Comparison of ENCODE assay signal across 12 mouse cellular contexts in the genomic region with DNA sequence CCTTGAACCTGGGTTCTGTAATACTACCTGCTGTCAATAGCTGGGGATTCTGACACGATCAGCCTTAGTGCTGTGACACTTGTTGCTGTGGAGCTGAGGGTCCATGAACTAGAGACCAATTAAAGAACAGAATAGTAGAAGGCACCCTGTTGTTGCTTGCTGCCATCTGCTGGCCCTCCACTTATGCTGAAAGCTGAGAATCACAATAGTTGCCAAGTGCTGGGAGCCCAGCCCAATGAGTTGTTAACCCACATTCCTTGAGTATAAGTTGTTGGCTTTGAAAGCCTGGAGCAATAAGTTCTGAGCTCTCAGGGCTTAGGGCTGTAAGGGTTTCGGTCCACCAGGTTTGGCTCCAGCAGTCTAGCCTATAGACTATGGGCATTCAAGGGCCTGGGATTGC.
DNase-seq lines count a peak whose midpoint lies in the region; ATAC-seq and TF ChIP-seq lines count a peak whose summit lies in the region.
"Had no signal": no experiment of that assay in that cellular context is flagged by ENCODE, and none has a peak within 500 bp of the region (broad histone marks: within the 10 kb centered on the region; RNA-seq: fewer than 3 reads in every experiment).

No protein-coding gene starts in this region.

- ATAC-seq in heart, embryonic 11.5 days (replicated peaks; ENCODE audit: insufficient number of reproducible peaks, low FRiP score, low TSS enrichment): no peak
- ATAC-seq in midbrain, embryonic 14.5 days (ENCODE audit: low FRiP score, low TSS enrichment): no peak

- intact Hi-C loops in heart, adult 2 months (cut with DNase I): loop anchor here (2.0 kb wide), 1 partner anchor 149 kb away; no protein-coding TSS in a partner anchor
- intact Hi-C loops in heart, postnatal 14 days (cut with DNase I): no loop called here

- no peak overlapping the region for H3K27ac ChIP-seq in heart, adult 2 months
- H3K27ac ChIP-seq in heart, embryonic 11.5 days (ENCODE audit: low read depth, low read length): no peak overlapping the region
- no peak overlapping the region for H3K27ac ChIP-seq in cerebellum, adult 2 months (ENCODE audit: insufficient read depth, low read length)
- H3K27ac ChIP-seq in midbrain, embryonic 14.5 days (replicated peaks; ENCODE audit: low read depth, low read length): no peak overlapping the region
- H3K27ac ChIP-seq: hindbrain, embryonic 12.5 days; limb, embryonic 13.5 days had no signal

- TF ChIP-seq POLR2A in heart, adult 2 months (IDR thresholded peaks at IDR 0.05; ENCODE audit: insufficient read depth, low read depth, low read length): no peak
- no peak for TF ChIP-seq POLR2A in cerebellum, adult 2 months (IDR thresholded peaks at IDR 0.05; ENCODE audit: borderline replicate concordance, insufficient read depth, low read length)

- H3K36me3 ChIP-seq in heart, adult 2 months (ENCODE audit: control insufficient read depth, insufficient read depth, low read length): no peaks in the 10 kb centered on the region
- H3K36me3 ChIP-seq in heart, embryonic 11.5 days (ENCODE audit: control insufficient read depth, insufficient read depth, low read length): no peaks in the 10 kb centered on the region
- H3K36me3 ChIP-seq in midbrain, embryonic 14.5 days (ENCODE audit: control insufficient read depth, insufficient read depth, low read length): no peaks in the 10 kb centered on the region
- H3K36me3 ChIP-seq: hindbrain, embryonic 12.5 days; limb, embryonic 13.5 days had no signal

- no peak overlapping the region for H3K4me2 ChIP-seq in heart, embryonic 11.5 days
- no peak overlapping the region for H3K4me2 ChIP-seq in midbrain, embryonic 14.5 days (ENCODE audit: low read length)
- H3K4me2 ChIP-seq: hindbrain, embryonic 12.5 days; limb, embryonic 13.5 days had no signal

- WGBS in heart, adult 2 months: 83% methylated on average over 2 of the region's 2 CpGs
- 80% methylated on average over 2 of the region's 2 CpGs for WGBS in heart, embryonic 11.5 days (ENCODE audit: insufficient replicate concordance)
- WGBS in cerebellum, adult 2 months: 53% methylated on average over 2 of the region's 2 CpGs
- 88% methylated on average over 2 of the region's 2 CpGs for WGBS in midbrain, embryonic 14.5 days

- TF ChIP-seq EP300 in heart, adult 2 months (IDR thresholded peaks at IDR 0.05; ENCODE audit: insufficient read depth, low read depth, low read length): no peak

- H3K27me3 ChIP-seq in heart, adult 2 months (ENCODE audit: control insufficient read depth, insufficient read depth, low read length): no peaks in the 10 kb centered on the region
- no peaks in the 10 kb centered on the region for H3K27me3 ChIP-seq in heart, embryonic 11.5 days (ENCODE audit: control insufficient read depth, insufficient read depth, low read length)
- peaks cover 2% of the 10 kb centered on the region; the same call in 1 of the 2 replicates for H3K27me3 ChIP-seq in cerebellum, adult 2 months (ENCODE audit: control insufficient read depth, insufficient read depth, low read length)
- no peaks in the 10 kb centered on the region for H3K27me3 ChIP-seq in midbrain, embryonic 14.5 days (ENCODE audit: control insufficient read depth, insufficient read depth, low read length)

- no peaks in the 10 kb centered on the region for H3K79me2 ChIP-seq in heart, adult 2 months (replicated peaks; ENCODE audit: control insufficient read depth, insufficient read depth, low read length)

- no peaks in the 10 kb centered on the region for H3K4me1 ChIP-seq in heart, adult 2 months (ENCODE audit: control insufficient read depth, insufficient read depth, low read length)
- 0 out of 2 replicates have a peak, but pooled peaks cover 2% of the 10 kb centered on the region for H3K4me1 ChIP-seq in heart, embryonic 11.5 days (ENCODE audit: control insufficient read depth, insufficient read depth, low read length)
- H3K4me1 ChIP-seq in cerebellum, adult 2 months (ENCODE audit: control insufficient read depth, insufficient read depth, low read length): no peaks in the 10 kb centered on the region
- H3K4me1 ChIP-seq in midbrain, embryonic 14.5 days (ENCODE audit: control insufficient read depth, insufficient read depth, low read length): no peaks in the 10 kb centered on the region
- H3K4me1 ChIP-seq: limb, embryonic 13.5 days had no signal

- H3K9ac ChIP-seq in heart, adult 2 months (ENCODE audit: low read depth, low read length): no peak overlapping the region
- no peak overlapping the region for H3K9ac ChIP-seq in heart, embryonic 11.5 days (ENCODE audit: low read depth, low read length)
- no peak overlapping the region for H3K9ac ChIP-seq in midbrain, embryonic 14.5 days (replicated peaks; ENCODE audit: low read length)
- H3K9ac ChIP-seq: hindbrain, embryonic 12.5 days; limb, embryonic 13.5 days had no signal

- peak; percentile 20 to 38 for DNase-seq in heart, adult 2 months
- peak; percentile 13 to 21 for DNase-seq in right cerebral cortex, adult 2 months (ENCODE audit: low spot score in 2 of 2)
- no peak for DNase-seq in right cerebral cortex, postnatal 4 days
- peak; percentile 15 to 26 for DNase-seq in heart, postnatal 14 days
- peak; percentile 26 for DNase-seq in right cerebral cortex, postnatal 14 days
- no peak for DNase-seq in cerebellum, adult 2 months
- DNase-seq in midbrain, embryonic 14.5 days: no peak
- DNase-seq: thymus, postnatal 4 days had no signal

- TF ChIP-seq CTCF in heart, adult 2 months (IDR thresholded peaks at IDR 0.05): peak; percentile 59
- TF ChIP-seq CTCF in cerebellum, adult 2 months (IDR thresholded peaks at IDR 0.05; ENCODE audit: borderline replicate concordance, insufficient read depth, low read depth, low read length): no peak

- H3K4me3 ChIP-seq in heart, adult 2 months: no peak overlapping the region
- no peak overlapping the region for H3K4me3 ChIP-seq in heart, embryonic 11.5 days (ENCODE audit: low read depth, low read length)
- no peak overlapping the region for H3K4me3 ChIP-seq in cerebellum, adult 2 months (replicated peaks; ENCODE audit: insufficient read depth, low read depth, low read length)
- no peak overlapping the region for H3K4me3 ChIP-seq in midbrain, embryonic 14.5 days (replicated peaks; ENCODE audit: low read depth, low read length)
- H3K4me3 ChIP-seq: hindbrain, embryonic 12.5 days; limb, embryonic 13.5 days; myocyte had no signal

- no peaks in the 10 kb centered on the region for H3K9me3 ChIP-seq in heart, embryonic 11.5 days (replicated peaks; ENCODE audit: control insufficient read depth, low read length)
- no peaks in the 10 kb centered on the region for H3K9me3 ChIP-seq in midbrain, embryonic 14.5 days (ENCODE audit: control insufficient read depth, low read length)
- H3K9me3 ChIP-seq: hindbrain, embryonic 12.5 days; limb, embryonic 13.5 days had no signal

Comparison
In these comparisons a context has a peak if more than half of its experiments do, and no peak if none do; other contexts are left out.
1. DNase-seq: peak in heart, adult 2 months (2 of 2), right cerebral cortex, adult 2 months (2 of 2), heart, postnatal 14 days (2 of 2) and right cerebral cortex, postnatal 14 days (single experiment); none in right cerebral cortex, postnatal 4 days (single experiment), cerebellum, adult 2 months (0 of 2) and midbrain, embryonic 14.5 days (single experiment).